Mouse (Mus musculus) lung, embryonic 16.5 days (tissue): ENCODE data around the gene Arid3a. TPM values are rescaled to one million over a fixed set of nuclear protein-coding genes. Genes with fewer than 3 reads are reported as not detected.

Source experiments
- ATAC-seq: fragments of 200-750 bp; cut with Nextera tagmentation; 2 replicates; pipeline ENCODE4 v1.8.0; 2017; ENCODE audit warnings: low read depth, mild to moderate bottlenecking, moderate library complexity
- H3K27ac ChIP-seq: fragments of 300-500 bp; sonication (generic); 2 replicates; pipeline ENCODE4 v1.5.1; 2014; ENCODE audit warnings: mild to moderate bottlenecking, control low read depth, low read length
- H3K27me3 ChIP-seq: fragments of 300-500 bp; sonication (generic); 2 replicates; pipeline ENCODE4 v1.6.1; 2014; ENCODE audit warnings: low read depth, low read length, mixed read lengths; ENCODE audit not compliant: control insufficient read depth, insufficient read depth
- H3K36me3 ChIP-seq: fragments of 300-500 bp; sonication (generic); 2 replicates; pipeline ENCODE4 v1.6.1; 2014; ENCODE audit warnings: low read length; ENCODE audit not compliant: control insufficient read depth, insufficient read depth
- H3K4me1 ChIP-seq: fragments of 300-500 bp; sonication (generic); replicated peaks from 2 replicates; pipeline ENCODE4 v1.6.1; 2014; ENCODE audit warnings: low read length, mixed read lengths; ENCODE audit not compliant: control insufficient read depth, insufficient read depth
- H3K4me2 ChIP-seq: fragments of 300-500 bp; sonication (generic); 2 replicates; pipeline ENCODE4 v1.6.1; 2014; ENCODE audit warnings: low read depth, low read length, control low read depth
- H3K4me3 ChIP-seq: fragments of 300-500 bp; sonication (generic); 2 replicates; pipeline ENCODE4 v1.5.1; 2014; ENCODE audit warnings: mild to moderate bottlenecking, low read length, control low read depth
- H3K9ac ChIP-seq: fragments of 300-500 bp; sonication (generic); 2 replicates; pipeline ENCODE4 v1.6.1; 2014; ENCODE audit warnings: low read length, control low read depth
- H3K9me3 ChIP-seq: fragments of 300-500 bp; sonication (generic); 2 replicates; pipeline ENCODE4 v1.6.1; 2016; ENCODE audit warnings: low read length; ENCODE audit not compliant: control insufficient read depth
- WGBS: fragments of 180-500 bp; shearing (Covaris S2); extraction: QIAGEN DNeasy Blood & Tissue Kit; methylation state at CpG from one replicate; pipeline ENCODE4 v1.1.7; 2014; 5-methylcytosine and 5-hydroxymethylcytosine counted together
- polyA plus RNA-seq: library from polyadenylated mRNA; unstranded; fragments of >200 nt; fragmentation: Nextera tagmentation; extraction: Ambion mirVana; gene quantifications from 2 replicates; pipeline ENCODE4 v1.2.1, GENCODE M21; 2015

The Arid3a gene
- polyA plus RNA-seq, 1 experiment from 2014 or later, result 4.8 TPM

- Histone ChIP-seq H3K36me3 (peaks cover 9% of the 10 kb centered on the region), H3K9ac (peak overlapping the region; percentile 98), H3K9me3 (no peaks in the 10 kb centered on the region), H3K4me2 (peak overlapping the region; percentile 81), H3K4me1 (peaks cover 30% of the 10 kb centered on the region), H3K27me3 (peaks cover 36% of the 10 kb centered on the region), H3K4me3 (peak overlapping the region; percentile 83), H3K27ac (0 out of 2 replicates have a peak overlapping the region, but pooled peaks have one; percentile 80)
- 4% methylated on average over 8 of the region's 8 CpGs for WGBS
- 0 out of 2 replicates have a peak, but pooled peaks have one; percentile 5 for ATAC-seq
These were observed 10.8 kb upstream of the Arid3a start for GRCm38 (mm10) chr10:79916081-79916480.

GRCm38 (mm10) chr10:79916808-79917531 is 9.9 kb upstream of the Arid3a start, which contains the start of gene Kiss1r:
TSS of gene Kiss1r (plus strand) at chr10:79916971.
- 2% methylated on average over 42 of the region's 42 CpGs for WGBS
- peaks cover 35% of the 10 kb centered on the region for H3K4me1 ChIP-seq

GRCm38 (mm10) chr10:79917532-79918100 is 9.2 kb upstream of the Arid3a start:
- peaks cover 52% of the 10 kb centered on the region for H3K27me3 ChIP-seq
- H3K9me3 ChIP-seq, result no peaks in the 10 kb centered on the region
- ATAC-seq, result no peak
- H3K36me3 ChIP-seq, result no peaks in the 10 kb centered on the region
- peak overlapping the region; percentile 98 for H3K9ac ChIP-seq
- H3K4me1 ChIP-seq, result peaks cover 35% of the 10 kb centered on the region
- H3K4me3 ChIP-seq, result peak overlapping the region; percentile 83
- H3K4me2 ChIP-seq, result peak overlapping the region; percentile 81
- 70% methylated on average over 5 of the region's 5 CpGs for WGBS
- H3K27ac ChIP-seq, result no peak overlapping the region

More at GRCm38 (mm10) chr10:79916808-79917531, 9.9 kb upstream of the Arid3a start, which contains the start of gene Kiss1r:
- H3K4me2 ChIP-seq, result peak within 1 kb of the TSS; percentile 81
- H3K27me3 ChIP-seq, result peaks cover 45% of the 10 kb centered on the region
- H3K4me3 ChIP-seq, result peak within 1 kb of the TSS; percentile 83
- no peaks in the 10 kb centered on the region for H3K9me3 ChIP-seq
- peak within 1 kb of the TSS; percentile 80 for H3K27ac ChIP-seq
- peak within 1 kb of the TSS; percentile 98 for H3K9ac ChIP-seq
- peaks cover 4% of the 10 kb centered on the region for H3K36me3 ChIP-seq
- ATAC-seq, result peak; percentile 89

GRCm38 (mm10) chr10:79918231-79919078 is 8.4 kb upstream of the Arid3a start:
- H3K27me3 ChIP-seq, result peaks cover 58% of the 10 kb centered on the region
- whole genome bisulfite sequencing, result 8% methylated on average over 35 of the region's 35 CpGs
- H3K4me3 ChIP-seq, result peak overlapping the region; percentile 25
- H3K4me2 ChIP-seq, result peak overlapping the region; percentile 46
- peak overlapping the region; percentile 54 for H3K9ac ChIP-seq
- H3K36me3 ChIP-seq, result no peaks in the 10 kb centered on the region
- no peaks in the 10 kb centered on the region for H3K9me3 ChIP-seq
- ATAC-seq, result peak; percentile 8; the same call in 1 of the 2 replicates
- peaks cover 35% of the 10 kb centered on the region for H3K4me1 ChIP-seq
- H3K27ac ChIP-seq, result no peak overlapping the region

- H3K27ac ChIP-seq, result no peak overlapping the region
- no peaks in the 10 kb centered on the region for H3K9me3 ChIP-seq
- peak overlapping the region; percentile 46 for H3K4me2 ChIP-seq
- no peaks in the 10 kb centered on the region for H3K36me3 ChIP-seq
- peaks cover 58% of the 10 kb centered on the region for H3K27me3 ChIP-seq
- H3K4me1 ChIP-seq, result peaks cover 34% of the 10 kb centered on the region
- 0 out of 2 replicates have a peak overlapping the region, but pooled peaks have one; percentile 12 for H3K9ac ChIP-seq
- peak overlapping the region; percentile 27 for H3K4me3 ChIP-seq
- ATAC-seq, result no peak
- 9% methylated on average over 18 of the region's 21 CpGs for WGBS
These were observed 7.5 kb upstream of the Arid3a start for GRCm38 (mm10) chr10:79919251-79919849.

- H3K27ac ChIP-seq, result no peak overlapping the region
- H3K36me3 ChIP-seq, result no peaks in the 10 kb centered on the region
- no peaks in the 10 kb centered on the region for H3K9me3 ChIP-seq
- no peak overlapping the region for H3K4me2 ChIP-seq
- H3K9ac ChIP-seq, result no peak overlapping the region
- peaks cover 29% of the 10 kb centered on the region for H3K4me1 ChIP-seq
- ATAC-seq, result no peak
- peak overlapping the region; percentile 35; the same call in 1 of the 2 replicates for H3K4me3 ChIP-seq
- peaks cover 58% of the 10 kb centered on the region for H3K27me3 ChIP-seq
- 19% methylated on average over 26 of the region's 26 CpGs for WGBS
These were observed 6.6 kb upstream of the Arid3a start for GRCm38 (mm10) chr10:79920056-79920890.

GRCm38 (mm10) chr10:79920958-79921535 is 5.8 kb upstream of the Arid3a start, which contains the start of gene R3hdm4:
TSS of gene R3hdm4 (minus strand) at chr10:79921208.
- ATAC-seq, result no peak
- peak within 1 kb of the TSS; percentile 37 for H3K4me2 ChIP-seq
- peak within 1 kb of the TSS; percentile 35 for H3K4me3 ChIP-seq
- H3K9ac ChIP-seq, result peak within 1 kb of the TSS; percentile 59
- whole genome bisulfite sequencing, result 4% methylated on average over 40 of the region's 41 CpGs
- no peaks in the 10 kb centered on the region for H3K9me3 ChIP-seq
- peaks cover 58% of the 10 kb centered on the region for H3K27me3 ChIP-seq
- no peak within 1 kb of the TSS for H3K27ac ChIP-seq
- peaks cover 28% of the 10 kb centered on the region for H3K4me1 ChIP-seq
- no peaks in the 10 kb centered on the region for H3K36me3 ChIP-seq

- no peak for ATAC-seq
- Histone ChIP-seq H3K9ac (peak overlapping the region; percentile 59), H3K27ac (no peak overlapping the region), H3K4me2 (peak overlapping the region; percentile 37), H3K4me1 (peaks cover 28% of the 10 kb centered on the region), H3K4me3 (peak overlapping the region; percentile 35), H3K9me3 (no peaks in the 10 kb centered on the region), H3K36me3 (no peaks in the 10 kb centered on the region), H3K27me3 (peaks cover 58% of the 10 kb centered on the region)
- 2% methylated on average over 34 of the region's 34 CpGs for WGBS
These were observed 5.3 kb upstream of the Arid3a start for GRCm38 (mm10) chr10:79921572-79921971.
